Mouse (Mus musculus): Measurements from ENCODE around the gene Naxe. TPM values are rescaled to one million over a fixed set of nuclear protein-coding genes. Genes with fewer than 3 reads are reported as not detected.

Naxe gene
- polyA plus RNA-seq, 1 experiment from 2014 or later: 166 TPM

- Histone ChIP-seq H3K36me3 (ENCODE audit: control insufficient read depth, insufficient read depth, low read length) (no peaks in the 10 kb centered on the region), H3K27me3 (ENCODE audit: control insufficient read depth, insufficient read depth, low read depth, low read length) (no peaks in the 10 kb centered on the region), H3K9ac (ENCODE audit: low read depth, low read length) (no peak overlapping the region), H3K4me3 (ENCODE audit: low read depth, low read length) (no peak overlapping the region), H3K4me2 (ENCODE audit: low read length) (no peak overlapping the region), H3K27ac (ENCODE audit: low read length) (no peak overlapping the region), H3K4me1 (ENCODE audit: control insufficient read depth, insufficient read depth, low read length) (no peaks in the 10 kb centered on the region), H3K9me3 (replicated peaks; ENCODE audit: control insufficient read depth, low read length, poor library complexity, severe bottlenecking) (no peaks in the 10 kb centered on the region)
- 97% methylated on average over 7 of the region's 7 CpGs for WGBS
- no peak for ATAC-seq
Observed at GRCm38 (mm10) chr3:88090106-88090505, 31.8 kb upstream of the Naxe start.

- no peak overlapping the region for H3K27ac ChIP-seq (ENCODE audit: low read length)
- no peak overlapping the region for H3K4me2 ChIP-seq (ENCODE audit: low read length)
- no peaks in the 10 kb centered on the region for H3K9me3 ChIP-seq (replicated peaks; ENCODE audit: control insufficient read depth, low read length, poor library complexity, severe bottlenecking)
- H3K4me1 ChIP-seq (ENCODE audit: control insufficient read depth, insufficient read depth, low read length): no peaks in the 10 kb centered on the region
- no peaks in the 10 kb centered on the region for H3K36me3 ChIP-seq (ENCODE audit: control insufficient read depth, insufficient read depth, low read length)
- 71% methylated on average over 1 of the region's 1 CpGs for WGBS
- ATAC-seq: no peak
- no peak overlapping the region for H3K9ac ChIP-seq (ENCODE audit: low read depth, low read length)
- no peak overlapping the region for H3K4me3 ChIP-seq (ENCODE audit: low read depth, low read length)
- H3K27me3 ChIP-seq (ENCODE audit: control insufficient read depth, insufficient read depth, low read depth, low read length): no peaks in the 10 kb centered on the region
Observed at GRCm38 (mm10) chr3:88087688-88088087, 29.4 kb upstream of the Naxe start.

- Histone ChIP-seq H3K4me3 (ENCODE audit: low read depth, low read length) (no peak overlapping the region), H3K36me3 (ENCODE audit: control insufficient read depth, insufficient read depth, low read length) (no peaks in the 10 kb centered on the region), H3K4me2 (ENCODE audit: low read length) (no peak overlapping the region), H3K9me3 (replicated peaks; ENCODE audit: control insufficient read depth, low read length, poor library complexity, severe bottlenecking) (no peaks in the 10 kb centered on the region), H3K4me1 (ENCODE audit: control insufficient read depth, insufficient read depth, low read length) (0 out of 2 replicates have a peak, but pooled peaks cover 3% of the 10 kb centered on the region), H3K27ac (ENCODE audit: low read length) (no peak overlapping the region), H3K27me3 (ENCODE audit: control insufficient read depth, insufficient read depth, low read depth, low read length) (no peaks in the 10 kb centered on the region), H3K9ac (ENCODE audit: low read depth, low read length) (no peak overlapping the region)
- no peak for ATAC-seq
- WGBS: 92% methylated on average over 2 of the region's 9 CpGs
Observed at GRCm38 (mm10) chr3:88085459-88085858, 27.2 kb upstream of the Naxe start.

GRCm38 (mm10) chr3:88084001-88084400 lies 25.7 kb upstream of the Naxe start:
- Histone ChIP-seq H3K36me3 (ENCODE audit: control insufficient read depth, insufficient read depth, low read length) (no peaks in the 10 kb centered on the region), H3K4me3 (ENCODE audit: low read depth, low read length) (no peak overlapping the region), H3K9ac (ENCODE audit: low read depth, low read length) (no peak overlapping the region), H3K4me2 (ENCODE audit: low read length) (no peak overlapping the region), H3K27ac (ENCODE audit: low read length) (no peak overlapping the region), H3K4me1 (ENCODE audit: control insufficient read depth, insufficient read depth, low read length) (0 out of 2 replicates have a peak, but pooled peaks cover 3% of the 10 kb centered on the region), H3K27me3 (ENCODE audit: control insufficient read depth, insufficient read depth, low read depth, low read length) (no peaks in the 10 kb centered on the region), H3K9me3 (replicated peaks; ENCODE audit: control insufficient read depth, low read length, poor library complexity, severe bottlenecking) (no peaks in the 10 kb centered on the region)
- 100% methylated on average over 2 of the region's 2 CpGs for WGBS
- ATAC-seq: no peak

- H3K27ac ChIP-seq (ENCODE audit: low read length): no peak overlapping the region
- H3K4me2 ChIP-seq (ENCODE audit: low read length): peak overlapping the region; percentile 85; the same call in 1 of the 2 replicates
- H3K9me3 ChIP-seq (replicated peaks; ENCODE audit: control insufficient read depth, low read length, poor library complexity, severe bottlenecking): no peaks in the 10 kb centered on the region
- H3K4me1 ChIP-seq (ENCODE audit: control insufficient read depth, insufficient read depth, low read length): 0 out of 2 replicates have a peak, but pooled peaks cover 3% of the 10 kb centered on the region
- WGBS: 24% methylated on average over 4 of the region's 4 CpGs
- no peak for ATAC-seq
- no peak overlapping the region for H3K4me3 ChIP-seq (ENCODE audit: low read depth, low read length)
- H3K27me3 ChIP-seq (ENCODE audit: control insufficient read depth, insufficient read depth, low read depth, low read length): no peaks in the 10 kb centered on the region
- no peaks in the 10 kb centered on the region for H3K36me3 ChIP-seq (ENCODE audit: control insufficient read depth, insufficient read depth, low read length)
- no peak overlapping the region for H3K9ac ChIP-seq (ENCODE audit: low read depth, low read length)
Observed at GRCm38 (mm10) chr3:88082663-88083062, 24.4 kb upstream of the Naxe start.

GRCm38 (mm10) chr3:88082224-88082618 lies 23.9 kb upstream of the Naxe start:
- H3K27me3 ChIP-seq (ENCODE audit: control insufficient read depth, insufficient read depth, low read depth, low read length): no peaks in the 10 kb centered on the region
- WGBS: 2% methylated on average over 13 of the region's 13 CpGs
- peak overlapping the region; percentile 38 for H3K4me3 ChIP-seq (ENCODE audit: low read depth, low read length)
- peak overlapping the region; percentile 85 for H3K4me2 ChIP-seq (ENCODE audit: low read length)
- 0 out of 2 replicates have a peak, but pooled peaks cover 3% of the 10 kb centered on the region for H3K4me1 ChIP-seq (ENCODE audit: control insufficient read depth, insufficient read depth, low read length)
- no peak overlapping the region for H3K27ac ChIP-seq (ENCODE audit: low read length)
- ATAC-seq: no peak
- H3K36me3 ChIP-seq (ENCODE audit: control insufficient read depth, insufficient read depth, low read length): no peaks in the 10 kb centered on the region
- H3K9ac ChIP-seq (ENCODE audit: low read depth, low read length): no peak overlapping the region
- no peaks in the 10 kb centered on the region for H3K9me3 ChIP-seq (replicated peaks; ENCODE audit: control insufficient read depth, low read length, poor library complexity, severe bottlenecking)

GRCm38 (mm10) chr3:88081345-88082223 lies 23.3 kb upstream of the Naxe start, which contains the start of gene Iqgap3:
Iqgap3 (plus strand) TSS chr3:88081971.
- Histone ChIP-seq H3K27ac (ENCODE audit: low read length) (peak within 1 kb of the TSS; percentile 31), H3K36me3 (ENCODE audit: control insufficient read depth, insufficient read depth, low read length) (no peaks in the 10 kb centered on the region), H3K4me1 (ENCODE audit: control insufficient read depth, insufficient read depth, low read length) (0 out of 2 replicates have a peak, but pooled peaks cover 3% of the 10 kb centered on the region), H3K9ac (ENCODE audit: low read depth, low read length) (peak within 1 kb of the TSS; percentile 18), H3K4me2 (ENCODE audit: low read length) (peak within 1 kb of the TSS; percentile 85), H3K27me3 (ENCODE audit: control insufficient read depth, insufficient read depth, low read depth, low read length) (no peaks in the 10 kb centered on the region), H3K4me3 (ENCODE audit: low read depth, low read length) (peak within 1 kb of the TSS; percentile 38), H3K9me3 (replicated peaks; ENCODE audit: control insufficient read depth, low read length, poor library complexity, severe bottlenecking) (no peaks in the 10 kb centered on the region)
- WGBS: 20% methylated on average over 33 of the region's 33 CpGs
- ATAC-seq: peak; percentile 93

- Histone ChIP-seq H3K4me3 (ENCODE audit: low read depth, low read length) (no peak within 1 kb of the TSS), H3K36me3 (ENCODE audit: control insufficient read depth, insufficient read depth, low read length) (no peaks in the 10 kb centered on the region), H3K9me3 (replicated peaks; ENCODE audit: control insufficient read depth, low read length, poor library complexity, severe bottlenecking) (no peaks in the 10 kb centered on the region), H3K27me3 (ENCODE audit: control insufficient read depth, insufficient read depth, low read depth, low read length) (no peaks in the 10 kb centered on the region), H3K4me1 (ENCODE audit: control insufficient read depth, insufficient read depth, low read length) (0 out of 2 replicates have a peak, but pooled peaks cover 3% of the 10 kb centered on the region), H3K27ac (ENCODE audit: low read length) (no peak within 1 kb of the TSS), H3K4me2 (ENCODE audit: low read length) (no peak within 1 kb of the TSS), H3K9ac (ENCODE audit: low read depth, low read length) (no peak within 1 kb of the TSS)
- 74% methylated on average over 4 of the region's 4 CpGs for WGBS
- no peak for ATAC-seq
Observed at GRCm38 (mm10) chr3:88078204-88078603, 19.9 kb upstream of the Naxe start, which contains the start of gene Ttc24. Ttc24 (minus strand) TSS chr3:88078304.

- Histone ChIP-seq H3K4me3 (ENCODE audit: low read depth, low read length) (no peak overlapping the region), H3K9me3 (replicated peaks; ENCODE audit: control insufficient read depth, low read length, poor library complexity, severe bottlenecking) (no peaks in the 10 kb centered on the region), H3K9ac (ENCODE audit: low read depth, low read length) (no peak overlapping the region), H3K27me3 (ENCODE audit: control insufficient read depth, insufficient read depth, low read depth, low read length) (no peaks in the 10 kb centered on the region), H3K4me2 (ENCODE audit: low read length) (no peak overlapping the region), H3K36me3 (ENCODE audit: control insufficient read depth, insufficient read depth, low read length) (no peaks in the 10 kb centered on the region), H3K27ac (ENCODE audit: low read length) (no peak overlapping the region), H3K4me1 (ENCODE audit: control insufficient read depth, insufficient read depth, low read length) (0 out of 2 replicates have a peak, but pooled peaks cover 3% of the 10 kb centered on the region)
- no peak for ATAC-seq
- WGBS: 37% methylated on average over 8 of the region's 8 CpGs
Observed at GRCm38 (mm10) chr3:88077441-88077840, 19.1 kb upstream of the Naxe start.

Data from midbrain, embryonic 16.5 days (tissue).